Mouse (Mus musculus) embryonic facial prominence, embryonic 14.5 days (tissue): ENCODE results near the gene Ptx3. TPM values are rescaled to one million over a fixed set of nuclear protein-coding genes. Genes with fewer than 3 reads are reported as not detected.
"Not testable (repeated sequence)": the region's sequence is repeated elsewhere in the genome, so short reads cannot be mapped to it uniquely, and the experiment has no call there.

Experiments used
- ATAC-seq: fragments of 200-750 bp; cut with Nextera tagmentation; 2 replicates; pipeline ENCODE4 v1.8.0; 2017; ENCODE audit warnings: low read depth, moderate number of reproducible peaks, moderate TSS enrichment
- DNase-seq: peaks from one replicate; pipeline ENCODE4 v3.0.0-alpha.2; 2015; ENCODE audit warnings: low spot score
- H3K27ac ChIP-seq: fragments of 300-500 bp; sonication (generic); replicated peaks from 2 replicates; pipeline ENCODE4 v1.5.1; 2014; ENCODE audit warnings: low read depth, mild to moderate bottlenecking, low read length, moderate library complexity
- H3K27me3 ChIP-seq: fragments of 300-500 bp; sonication (generic); replicated peaks from 2 replicates; pipeline ENCODE4 v1.6.1; 2014; ENCODE audit warnings: low read length; ENCODE audit not compliant: control insufficient read depth, insufficient read depth
- H3K36me3 ChIP-seq: fragments of 300-500 bp; sonication (generic); 2 replicates; pipeline ENCODE4 v1.6.1; 2014; ENCODE audit warnings: low read length, mixed read lengths; ENCODE audit not compliant: control insufficient read depth, insufficient read depth
- H3K4me1 ChIP-seq: fragments of 300-500 bp; sonication (generic); 2 replicates; pipeline ENCODE4 v1.6.1; 2014; ENCODE audit warnings: antibody characterized with exemption, low read length; ENCODE audit not compliant: control insufficient read depth, insufficient read depth
- H3K4me2 ChIP-seq: fragments of 300-500 bp; sonication (generic); 2 replicates; pipeline ENCODE4 v1.6.1; 2014; ENCODE audit warnings: low read depth, mild to moderate bottlenecking, low read length, moderate library complexity, mixed read lengths
- H3K4me3 ChIP-seq: fragments of 300-500 bp; sonication (generic); 2 replicates; pipeline ENCODE4 v1.5.1; 2014; ENCODE audit warnings: low read depth, mild to moderate bottlenecking, low read length
- H3K9ac ChIP-seq: fragments of 300-500 bp; sonication (generic); 2 replicates; pipeline ENCODE4 v1.6.1; 2014; ENCODE audit warnings: low read depth, mild to moderate bottlenecking, low read length, moderate library complexity, mixed read lengths
- H3K9me3 ChIP-seq: fragments of 300-500 bp; sonication (generic); 2 replicates; pipeline ENCODE4 v1.6.1; 2016; ENCODE audit warnings: low read length; ENCODE audit not compliant: control insufficient read depth
- WGBS: fragments of 180-500 bp; shearing (Covaris S2); extraction: QIAGEN DNeasy Blood & Tissue Kit; methylation state at CpG from one replicate; pipeline ENCODE4 v1.1.7; 2014; 5-methylcytosine and 5-hydroxymethylcytosine counted together
- polyA plus RNA-seq: library from polyadenylated mRNA; unstranded; fragments of >200 nt; fragmentation: Nextera tagmentation; extraction: Ambion mirVana; gene quantifications from 2 replicates; pipeline ENCODE4 v1.2.1, GENCODE M21; 2014

Ptx3 gene
- polyA plus RNA-seq, 1 experiment from 2014 or later, result 26.1 TPM

- H3K4me3 ChIP-seq, result peak overlapping the region; percentile 67
- peak; percentile 63 for DNase-seq
- H3K9me3 ChIP-seq, result no peaks in the 10 kb centered on the region
- peak overlapping the region; percentile 84 for H3K9ac ChIP-seq
- H3K36me3 ChIP-seq, result no peaks in the 10 kb centered on the region
- peak overlapping the region; percentile 90 for H3K27ac ChIP-seq
- ATAC-seq, result peak; percentile 35
- 3% methylated on average over 11 of the region's 11 CpGs for WGBS
- H3K4me1 ChIP-seq, result peaks cover 6% of the 10 kb centered on the region
- peak overlapping the region; percentile 96 for H3K4me2 ChIP-seq
- no peaks in the 10 kb centered on the region; the same call in 1 of the 2 replicates for H3K27me3 ChIP-seq
These were observed 1.5 kb downstream of the Ptx3 start for GRCm38 (mm10) chr3:66221243-66221611.

DNA sequence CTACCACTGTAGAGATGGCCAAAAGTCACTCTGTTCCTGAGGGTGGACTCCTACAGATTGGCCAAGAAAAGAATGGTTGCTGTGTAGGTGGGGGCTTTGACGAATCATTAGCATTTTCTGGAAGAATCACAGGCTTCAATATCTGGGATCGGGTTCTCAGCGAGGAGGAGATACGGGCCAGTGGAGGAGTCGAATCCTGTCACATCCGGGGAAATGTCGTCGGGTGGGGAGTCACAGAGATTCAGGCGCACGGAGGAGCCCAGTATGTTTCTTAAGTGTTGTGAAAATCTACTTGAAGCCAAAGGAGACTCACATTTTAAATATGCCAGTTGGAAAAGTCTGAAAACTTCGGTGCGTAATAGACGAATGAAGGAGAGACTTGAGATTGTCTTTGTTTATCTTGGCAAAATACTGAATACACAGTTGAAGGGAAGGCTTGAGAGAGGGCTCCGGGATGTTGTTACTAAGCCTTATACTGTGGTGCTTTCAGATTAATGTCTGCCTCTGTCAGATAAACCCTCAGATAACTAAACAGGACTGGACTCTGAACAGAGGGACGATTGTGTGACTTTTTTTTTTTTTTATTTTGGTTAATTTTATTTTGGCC, 5.3 kb downstream of the Ptx3 start:
- no peak for ATAC-seq
- H3K9me3 ChIP-seq, result no peaks in the 10 kb centered on the region
- no peaks in the 10 kb centered on the region; the same call in 1 of the 2 replicates for H3K27me3 ChIP-seq
- no peak overlapping the region for H3K9ac ChIP-seq
- WGBS, result 64% methylated on average over 15 of the region's 15 CpGs
- peak overlapping the region; percentile 61 for H3K27ac ChIP-seq
- H3K4me2 ChIP-seq, result peak overlapping the region; percentile 12; the same call in 1 of the 2 replicates
- peak; percentile 44 for DNase-seq
- no peak overlapping the region for H3K4me3 ChIP-seq
- H3K4me1 ChIP-seq, result peaks cover 5% of the 10 kb centered on the region; the same call in 1 of the 2 replicates
- H3K36me3 ChIP-seq, result no peaks in the 10 kb centered on the region

GRCm38 (mm10) chr3:66236234-66236871, 16.6 kb downstream of the Ptx3 start:
- peak; percentile 59 for DNase-seq
- 37% methylated on average over 4 of the region's 4 CpGs for WGBS
- not testable (repeated sequence) for H3K36me3 ChIP-seq, H3K4me1 ChIP-seq, H3K9ac ChIP-seq, H3K4me2 ChIP-seq, H3K27me3 ChIP-seq, H3K4me3 ChIP-seq, H3K27ac ChIP-seq, ATAC-seq, H3K9me3 ChIP-seq

DNA sequence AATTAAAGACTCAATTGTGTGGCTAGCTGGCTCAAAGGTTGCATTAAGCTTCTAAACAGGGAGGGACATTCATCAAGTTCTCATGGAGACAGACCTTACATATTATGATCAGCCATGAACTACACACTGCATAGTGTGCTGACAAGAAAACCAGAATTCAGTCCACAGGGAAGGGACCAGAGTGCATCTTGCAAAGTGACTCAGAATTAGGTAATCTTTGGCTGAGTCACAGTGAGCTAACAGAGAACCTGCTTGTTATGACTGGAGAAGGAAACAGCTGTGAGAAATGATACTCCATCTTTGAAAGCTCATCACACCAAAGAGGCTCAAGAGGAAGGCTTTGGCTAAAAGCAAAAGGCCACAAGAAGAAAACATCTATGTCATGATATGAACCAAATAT, 20.8 kb downstream of the Ptx3 start:
- DNase-seq (no peak), ATAC-seq (peak; percentile 37; the same call in 1 of the 2 replicates)
- no peaks in the 10 kb centered on the region for H3K9me3 ChIP-seq

GRCm38 (mm10) chr3:66251842-66252241, 32.1 kb downstream of the Ptx3 start:
- ATAC-seq, result no peak
- Histone ChIP-seq H3K9ac (no peak overlapping the region), H3K36me3 (no peaks in the 10 kb centered on the region), H3K27me3 (no peaks in the 10 kb centered on the region), H3K4me3 (no peak overlapping the region), H3K4me1 (no peaks in the 10 kb centered on the region), H3K27ac (no peak overlapping the region), H3K4me2 (no peak overlapping the region), H3K9me3 (no peaks in the 10 kb centered on the region)
- 57% methylated on average over 7 of the region's 7 CpGs for WGBS
- no peak for DNase-seq

More for the DNA sequence above, 20.8 kb downstream of the Ptx3 start:
- Histone ChIP-seq H3K4me2 (no peak overlapping the region), H3K4me1 (no peaks in the 10 kb centered on the region; the same call in 1 of the 2 replicates), H3K4me3 (no peak overlapping the region), H3K36me3 (no peaks in the 10 kb centered on the region), H3K27ac (no peak overlapping the region), H3K27me3 (no peaks in the 10 kb centered on the region), H3K9ac (no peak overlapping the region)

GRCm38 (mm10) chr3:66254504-66255105, 34.9 kb downstream of the Ptx3 start:
- 67% methylated on average over 9 of the region's 9 CpGs for WGBS
- ATAC-seq (no peak), DNase-seq (peak; percentile 21)
- Histone ChIP-seq H3K36me3 (no peaks in the 10 kb centered on the region), H3K4me2 (no peak overlapping the region), H3K27ac (no peak overlapping the region), H3K9me3 (no peaks in the 10 kb centered on the region), H3K4me1 (no peaks in the 10 kb centered on the region), H3K4me3 (no peak overlapping the region), H3K27me3 (no peaks in the 10 kb centered on the region), H3K9ac (no peak overlapping the region)

DNA sequence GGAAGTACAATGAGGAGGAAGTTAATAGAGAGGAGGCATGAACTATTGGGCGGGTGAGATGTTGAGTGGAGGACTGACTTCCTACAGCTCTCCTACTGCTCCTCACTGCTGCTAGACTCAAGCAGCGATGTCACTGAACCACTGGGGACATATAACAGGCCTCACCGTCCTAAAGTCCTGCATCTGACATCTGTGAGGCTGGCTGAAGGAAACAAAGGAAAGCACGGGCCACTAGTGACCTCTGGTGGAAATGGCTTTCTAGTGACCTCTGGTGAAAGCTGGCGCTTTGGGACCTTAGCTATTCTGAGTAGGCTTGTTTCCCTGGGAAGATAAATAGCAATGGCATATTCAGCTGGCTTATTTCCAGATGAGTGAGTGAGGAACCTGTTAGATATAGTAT, 42.6 kb downstream of the Ptx3 start:
- H3K27me3 ChIP-seq, result no peaks in the 10 kb centered on the region
- no peak for ATAC-seq
- no peaks in the 10 kb centered on the region for H3K9me3 ChIP-seq
- no peak overlapping the region for H3K27ac ChIP-seq
- 39% methylated on average over 5 of the region's 5 CpGs for WGBS
- no peak overlapping the region for H3K9ac ChIP-seq
- no peaks in the 10 kb centered on the region for H3K4me1 ChIP-seq
- H3K4me3 ChIP-seq, result no peak overlapping the region
- no peak overlapping the region for H3K4me2 ChIP-seq
- DNase-seq, result peak; percentile 29
- H3K36me3 ChIP-seq, result no peaks in the 10 kb centered on the region

DNA sequence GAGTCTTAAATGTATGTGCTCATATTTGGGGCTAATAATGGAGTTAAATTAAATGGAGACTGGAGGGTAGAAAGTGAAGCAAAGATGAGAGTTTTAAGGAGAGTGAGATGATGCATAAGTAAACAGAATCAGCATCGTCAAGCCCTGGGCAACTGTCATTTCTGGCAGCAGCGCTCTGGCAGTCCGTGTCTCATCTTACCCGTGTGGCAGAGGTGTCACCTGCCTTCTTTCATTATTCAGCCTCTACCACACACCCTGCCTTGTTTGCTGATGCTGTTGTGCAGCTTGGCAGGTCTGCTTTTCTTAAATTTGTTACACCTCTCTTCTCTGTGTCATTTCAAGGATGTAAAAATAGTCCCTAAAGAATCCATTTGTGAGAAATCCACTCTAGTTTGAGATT, 43.6 kb downstream of the Ptx3 start:
- Histone ChIP-seq H3K9me3 (no peaks in the 10 kb centered on the region), H3K9ac (no peak overlapping the region), H3K27me3 (no peaks in the 10 kb centered on the region), H3K4me2 (no peak overlapping the region), H3K36me3 (no peaks in the 10 kb centered on the region), H3K27ac (no peak overlapping the region), H3K4me3 (no peak overlapping the region), H3K4me1 (no peaks in the 10 kb centered on the region)
- DNase-seq (no peak), ATAC-seq (no peak)
- WGBS, result 76% methylated on average over 4 of the region's 4 CpGs
